Mouse (Mus musculus) G1E-ER4 (cell line): ENCODE data around the gene Lgals9. TPM values are rescaled to one million over a fixed set of nuclear protein-coding genes. Genes with fewer than 3 reads are reported as not detected.

ENCODE experiments used
- GATA1 ChIP-seq: IDR thresholded peaks from one replicate; pipeline ENCODE4 v1.8.0; 2012; ENCODE audit warnings: low read length, inconsistent platforms
- polyA plus RNA-seq: library from polyadenylated mRNA; stranded (reverse); fragments of >175 nt; gene quantifications from 2 replicates; pipeline ENCODE4 v1.2.3, GENCODE M21; 2012

Lgals9 gene
- polyA plus RNA-seq, 1 experiment = 52.0 TPM

DNA sequence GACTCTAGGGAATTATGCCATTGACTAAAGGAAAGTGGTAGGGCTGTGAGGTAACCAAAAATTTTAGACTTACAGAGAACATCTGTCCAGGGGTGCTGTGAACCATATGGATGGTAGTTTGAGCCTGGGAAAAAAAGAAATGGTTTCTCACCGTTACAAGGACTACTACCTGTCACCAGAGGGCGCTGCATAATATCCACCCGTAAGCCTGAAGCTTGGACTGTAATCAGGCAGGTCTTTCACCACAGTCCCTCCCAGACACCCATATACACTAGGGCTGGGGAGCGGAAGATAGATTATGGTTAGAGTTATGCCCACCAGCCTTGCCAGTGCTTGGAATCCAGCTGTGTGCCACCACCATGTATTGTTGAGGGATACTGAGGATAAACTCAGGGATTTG lies 17.4 kb downstream of the Lgals9 start:
- no peak for TF ChIP-seq GATA1

DNA sequence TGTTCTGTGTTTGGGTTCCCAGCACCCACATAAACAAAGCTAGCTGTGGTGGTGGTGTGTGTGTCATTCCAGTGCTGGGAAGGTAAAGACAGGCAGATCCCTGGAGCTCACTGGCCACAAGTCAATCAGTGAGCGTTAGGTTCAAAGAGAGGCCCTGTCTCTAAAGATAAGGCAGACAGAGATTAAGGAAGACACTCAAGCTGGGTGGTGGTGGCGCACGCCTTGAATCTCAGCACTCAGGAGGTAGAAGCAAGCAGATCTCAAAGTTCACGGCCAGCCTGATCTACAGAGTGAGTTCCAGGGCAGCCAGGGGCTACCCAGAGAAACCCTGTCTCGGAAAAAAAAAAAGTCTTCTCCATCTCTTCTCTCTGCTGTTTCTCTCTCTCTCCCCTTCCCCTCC lies 23.5 kb downstream of the Lgals9 start:
- TF ChIP-seq GATA1 = no peak

DNA sequence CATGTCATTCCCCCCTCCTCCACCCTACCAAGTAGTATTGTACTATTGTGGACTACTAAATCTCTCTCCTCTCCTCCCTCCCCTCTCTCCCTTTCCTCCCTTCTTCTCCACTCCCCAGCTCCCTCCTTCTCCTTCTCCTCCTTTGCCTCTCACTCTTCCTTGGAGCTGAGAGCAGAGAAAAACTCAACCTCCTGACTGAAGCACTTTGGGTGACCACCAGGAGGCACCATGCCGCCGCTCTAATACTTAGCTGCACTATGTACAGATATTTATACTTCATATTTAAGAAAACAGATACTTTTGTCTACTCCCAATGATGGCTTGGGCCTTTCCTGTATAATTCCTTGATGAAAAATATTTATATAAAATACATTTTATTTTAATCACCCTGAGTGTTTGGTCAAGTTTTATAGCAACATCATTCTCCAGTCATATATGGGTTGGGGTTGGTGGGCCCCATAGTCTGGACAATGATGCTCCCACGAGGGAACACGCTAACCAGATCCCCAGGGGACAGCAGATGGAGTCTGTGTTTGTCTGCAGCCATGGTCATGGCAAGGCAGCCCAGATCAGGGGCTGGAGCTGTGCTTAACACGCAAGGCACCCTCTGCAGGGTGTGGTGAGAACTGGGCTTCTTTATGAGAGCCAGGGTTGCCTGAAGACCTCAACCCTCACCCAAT lies 24.8 kb downstream of the Lgals9 start:
- no peak for TF ChIP-seq GATA1

DNA sequence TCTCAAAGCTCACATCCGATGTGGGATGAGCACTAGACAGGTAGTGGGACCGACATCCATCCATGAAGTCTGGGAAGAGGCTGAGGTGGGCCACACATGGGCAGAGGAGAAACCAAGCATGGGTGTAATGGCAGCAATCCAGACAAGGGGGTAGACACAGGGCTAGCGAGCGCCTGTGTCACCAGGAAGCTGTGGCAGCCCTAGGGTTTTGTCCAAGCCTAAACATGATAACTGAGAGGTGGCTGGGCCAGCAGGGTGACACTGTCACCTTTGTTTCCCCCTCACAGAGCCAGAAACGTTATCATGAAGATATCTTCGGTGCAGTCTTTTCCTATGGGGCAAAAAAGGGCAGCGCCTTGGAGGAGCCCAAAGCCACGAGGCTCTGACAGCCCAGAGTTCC lies 25.4 kb downstream of the Lgals9 start:
- no peak for TF ChIP-seq GATA1

DNA sequence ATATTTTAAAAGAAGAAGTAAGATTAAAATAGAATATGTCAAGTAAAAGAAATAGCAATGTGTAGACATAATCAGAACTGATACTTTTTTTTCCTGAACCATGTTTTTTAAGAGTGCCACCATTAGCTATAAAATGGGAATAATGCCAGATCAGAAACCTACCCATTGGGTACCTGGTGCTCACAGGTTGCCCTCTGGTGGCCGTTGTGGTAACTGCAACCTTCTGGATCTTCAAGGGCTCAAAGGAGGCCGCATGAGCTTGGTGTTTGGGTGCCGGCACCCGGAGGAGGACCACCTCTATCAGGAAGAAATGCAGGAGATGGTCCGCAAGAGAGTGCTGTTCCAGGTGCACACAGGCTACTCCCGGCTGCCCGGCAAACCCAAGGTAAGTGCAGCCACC lies 28.5 kb downstream of the Lgals9 start:
- no peak for TF ChIP-seq GATA1

DNA sequence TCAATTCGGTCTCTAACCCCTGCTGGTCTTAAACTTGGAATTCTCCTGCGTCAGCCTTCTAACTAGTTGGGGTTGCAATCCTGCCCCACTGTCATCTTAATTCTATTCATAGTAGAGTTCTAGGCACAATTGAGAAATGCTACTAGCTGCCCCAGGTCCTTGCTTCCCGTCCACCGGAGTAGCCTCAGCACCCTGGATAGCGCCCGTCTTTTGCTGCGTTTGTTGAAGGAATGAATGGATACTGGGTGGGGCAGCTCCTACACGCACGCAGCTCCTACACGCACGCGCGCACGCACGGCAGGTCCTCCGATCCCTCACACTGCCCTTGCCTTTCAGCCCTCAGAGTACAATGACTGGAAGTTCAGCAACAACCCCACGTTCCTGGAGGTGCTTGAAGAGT lies 32.3 kb downstream of the Lgals9 start:
- TF ChIP-seq GATA1 = no peak

DNA sequence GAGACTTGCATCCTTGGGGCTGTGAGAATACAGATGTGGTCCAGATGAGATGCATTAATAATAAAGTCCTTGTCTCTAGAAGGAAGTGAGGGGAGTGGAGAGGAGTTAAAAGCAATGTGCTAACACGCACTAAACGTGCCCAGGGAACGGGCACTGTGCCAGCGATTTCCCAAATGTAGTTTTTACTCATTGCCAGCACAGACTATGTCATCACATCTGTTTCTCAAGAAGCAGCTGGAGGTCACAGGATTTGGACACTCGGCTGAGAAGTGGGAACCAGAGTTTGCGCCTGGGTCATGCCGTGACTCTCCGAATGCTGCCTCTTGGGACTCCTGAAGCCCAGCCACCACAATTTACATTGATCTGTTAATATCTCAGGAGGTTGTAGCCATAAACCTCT lies 34.4 kb downstream of the Lgals9 start:
- TF ChIP-seq GATA1 = no peak

DNA sequence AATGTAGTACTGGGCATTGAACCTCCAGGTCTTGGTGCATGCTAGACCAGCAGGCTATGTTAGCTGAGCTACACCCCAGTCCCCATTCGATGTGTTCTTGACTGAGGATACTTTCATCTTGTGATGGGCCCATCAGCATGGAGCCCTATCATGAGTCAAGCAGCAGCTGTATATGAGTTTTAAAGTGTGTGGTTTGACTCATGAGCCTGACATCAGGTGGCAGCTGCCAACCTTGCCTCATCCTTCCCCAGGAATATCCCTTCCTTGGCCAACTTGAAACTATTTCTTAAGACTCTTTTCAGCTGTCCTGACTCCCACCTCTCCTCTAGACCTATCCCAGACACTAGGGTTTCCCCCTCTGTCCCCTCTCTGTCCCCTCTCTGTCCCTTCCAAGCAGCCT lies 41.7 kb downstream of the Lgals9 start:
- no peak for TF ChIP-seq GATA1

DNA sequence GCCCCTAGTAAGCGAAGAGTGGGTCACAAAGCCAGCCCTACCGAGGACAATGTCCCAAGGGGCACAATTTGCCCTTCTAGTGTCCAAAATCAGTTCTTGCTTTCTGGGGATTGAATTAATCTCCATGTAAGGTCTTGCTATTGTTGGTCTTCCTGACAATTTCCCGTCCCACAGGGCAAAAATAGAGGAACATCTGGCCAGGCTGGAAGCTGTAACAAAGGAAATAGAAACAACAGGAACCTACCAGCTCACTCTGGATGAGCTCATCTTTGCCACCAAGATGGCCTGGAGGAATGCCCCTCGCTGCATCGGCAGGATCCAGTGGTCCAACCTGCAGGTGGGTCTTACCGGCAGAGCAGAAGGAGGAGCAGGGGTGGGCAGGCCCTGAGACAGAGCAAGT lies 49.6 kb downstream of the Lgals9 start:
- TF ChIP-seq GATA1 = no peak

DNA sequence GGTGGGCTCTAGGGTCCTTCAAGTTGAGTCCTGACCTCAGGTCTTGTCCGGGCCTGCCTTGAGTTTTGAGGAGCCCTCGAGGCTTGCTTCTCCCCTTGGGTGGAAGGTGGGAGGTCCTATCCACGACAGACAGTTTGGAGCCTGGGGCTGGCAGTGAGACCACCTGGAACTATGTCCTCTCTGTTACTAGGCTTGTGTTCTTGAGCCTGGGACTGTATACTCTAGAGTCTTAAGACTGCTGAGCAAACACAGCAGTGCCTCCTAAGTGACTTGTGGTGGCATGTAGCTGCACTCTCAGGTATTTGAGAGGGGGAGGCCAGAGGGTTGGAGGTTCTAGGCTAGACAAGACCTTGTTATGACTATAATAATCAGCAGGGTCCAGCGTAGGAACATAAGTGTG lies 50.0 kb downstream of the Lgals9 start:
- TF ChIP-seq GATA1 = no peak

DNA sequence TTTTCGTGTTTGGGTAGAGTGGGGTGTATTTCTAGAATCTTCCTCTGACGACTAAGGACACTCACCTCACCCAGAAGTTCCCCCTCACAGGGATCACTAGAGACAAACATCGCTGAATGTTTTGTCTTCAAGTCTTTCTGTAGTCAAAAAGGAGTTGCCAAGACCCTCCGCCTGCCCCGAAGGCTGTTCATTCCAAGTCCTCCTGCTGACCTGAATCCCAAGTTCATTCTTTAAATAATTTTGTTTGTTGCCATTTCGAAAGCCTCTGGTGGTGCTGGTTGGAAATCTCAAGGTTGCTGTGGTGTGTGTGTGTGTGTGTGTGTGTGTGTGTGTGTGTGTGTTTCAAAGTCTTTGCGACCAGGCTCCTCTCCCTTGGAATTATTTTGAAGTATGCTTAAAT lies 50.4 kb downstream of the Lgals9 start:
- no peak for TF ChIP-seq GATA1

DNA sequence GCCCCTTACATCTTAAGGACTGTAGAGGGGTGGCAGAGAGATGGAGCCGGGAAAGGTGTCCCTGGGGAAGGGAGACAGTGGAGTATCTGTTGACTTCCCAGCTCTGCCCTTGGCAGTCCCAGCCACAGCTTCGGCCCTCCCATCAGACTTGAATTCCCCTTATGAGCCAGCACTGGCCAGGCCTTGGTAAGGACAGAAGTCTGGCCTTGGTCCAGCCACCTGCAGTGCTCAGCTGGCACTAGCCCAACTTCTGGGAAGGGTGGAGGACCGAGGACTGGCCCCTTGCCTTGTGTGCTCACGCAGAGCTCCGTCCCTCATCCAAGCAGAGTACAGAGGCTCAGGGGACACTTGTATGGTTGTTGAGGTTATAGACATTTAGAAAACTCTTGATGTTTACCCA lies 55.4 kb downstream of the Lgals9 start:
- no peak for TF ChIP-seq GATA1

DNA sequence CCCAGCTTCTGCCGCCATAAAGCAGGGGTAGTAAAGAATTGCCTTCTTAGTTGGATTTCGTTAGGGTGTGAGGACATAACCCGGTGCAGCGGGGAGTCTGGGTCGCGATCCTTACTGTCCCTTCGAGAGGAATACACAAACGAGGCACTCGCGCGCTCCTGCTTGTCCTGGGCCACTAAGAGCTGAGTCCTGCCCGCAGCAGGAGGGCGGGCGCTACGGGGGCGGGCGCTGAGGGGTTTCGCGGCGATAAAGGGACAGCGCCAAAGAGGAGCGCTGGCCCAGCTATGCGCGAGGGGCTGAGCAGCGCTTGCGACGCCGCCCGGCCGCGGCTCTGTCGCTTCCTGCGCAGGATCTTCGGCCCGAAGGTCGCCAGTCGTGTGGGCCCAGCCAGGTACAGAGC lies 59.8 kb downstream of the Lgals9 start:
- TF ChIP-seq GATA1 = no peak

DNA sequence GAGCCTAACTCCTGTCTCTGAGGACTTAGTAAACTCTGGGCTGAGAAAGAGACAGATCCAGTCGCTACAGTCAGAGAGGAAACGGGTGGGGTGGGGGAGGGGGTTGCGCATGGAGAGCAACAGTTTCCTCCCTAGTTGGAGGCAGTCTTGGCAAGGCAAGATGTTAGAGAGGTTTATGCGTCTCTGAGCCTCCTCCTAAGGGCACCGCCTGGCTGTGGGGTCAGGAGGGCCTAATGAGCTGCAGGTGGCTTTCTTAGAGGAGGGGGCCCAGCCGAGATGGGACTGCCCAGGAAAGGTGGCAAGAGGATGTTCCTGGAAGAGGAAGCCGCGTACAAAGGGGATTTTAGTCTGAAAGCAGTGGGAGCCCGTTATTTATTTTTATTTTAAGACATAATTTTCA lies 60.6 kb downstream of the Lgals9 start:
- no peak for TF ChIP-seq GATA1

DNA sequence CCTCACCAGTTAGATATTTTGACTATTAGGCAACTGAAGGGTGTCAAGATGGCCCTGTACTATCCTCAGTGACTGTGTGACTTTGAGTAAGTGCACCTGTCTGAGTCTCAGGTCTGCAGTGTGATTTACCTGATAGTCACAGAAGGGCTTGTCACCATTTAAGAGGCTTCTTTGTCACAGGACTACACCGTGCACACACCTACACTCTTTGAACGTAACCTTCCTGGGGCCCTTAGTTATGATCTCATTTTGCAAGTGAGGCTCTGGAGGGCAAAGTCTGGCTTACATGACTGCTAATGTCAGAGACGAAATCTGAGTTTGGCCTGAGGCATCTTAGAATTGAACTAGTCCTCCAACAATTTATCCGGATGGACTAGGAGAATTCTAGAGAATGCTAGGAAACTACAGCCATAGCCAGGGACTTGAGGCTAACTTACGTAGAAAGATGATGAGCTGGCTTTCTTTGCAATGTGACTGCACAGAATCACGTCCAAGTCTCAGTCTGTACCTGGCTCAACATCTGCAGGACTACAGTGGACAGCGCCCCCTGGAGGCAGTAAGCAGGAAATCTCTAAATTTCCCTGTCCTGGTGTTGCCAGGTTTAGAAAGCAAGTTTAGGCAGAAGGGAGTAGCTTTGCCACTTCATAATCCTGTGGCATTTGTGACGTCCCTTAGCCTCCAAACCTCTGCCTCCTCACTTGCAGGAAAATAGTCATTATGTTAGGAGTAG lies 61.9 kb downstream of the Lgals9 start:
- TF ChIP-seq GATA1 = no peak

DNA sequence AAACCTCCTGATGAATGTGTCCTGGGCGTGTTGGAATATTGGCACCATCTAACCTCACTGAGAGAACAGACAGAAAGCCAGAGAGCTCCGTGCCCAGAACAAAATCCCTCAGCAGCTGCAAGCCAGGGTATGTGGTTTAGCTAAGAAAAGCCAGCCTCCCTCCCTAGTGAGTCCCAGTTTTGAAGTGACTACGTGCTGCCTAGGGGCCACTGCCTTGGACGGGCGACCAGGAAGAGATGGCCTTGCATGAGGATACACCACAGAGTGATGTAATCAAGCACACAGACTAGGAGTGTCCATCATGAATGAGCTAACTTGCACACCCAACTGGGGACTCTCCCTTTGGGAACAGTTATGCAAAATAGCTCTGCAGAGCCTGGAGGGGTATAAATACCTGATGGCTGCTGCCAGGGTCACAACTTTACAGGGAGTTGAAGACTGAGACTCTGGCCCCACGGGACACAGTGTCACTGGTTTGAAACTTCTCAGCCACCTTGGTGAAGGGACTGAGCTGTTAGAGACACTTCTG lies 64.3 kb downstream of the Lgals9 start, which contains the start of gene Nos2:
TSS of gene Nos2 (plus strand) at position 377 of the 529 bp plus-strand sequence.
- TF ChIP-seq GATA1 = no peak

DNA sequence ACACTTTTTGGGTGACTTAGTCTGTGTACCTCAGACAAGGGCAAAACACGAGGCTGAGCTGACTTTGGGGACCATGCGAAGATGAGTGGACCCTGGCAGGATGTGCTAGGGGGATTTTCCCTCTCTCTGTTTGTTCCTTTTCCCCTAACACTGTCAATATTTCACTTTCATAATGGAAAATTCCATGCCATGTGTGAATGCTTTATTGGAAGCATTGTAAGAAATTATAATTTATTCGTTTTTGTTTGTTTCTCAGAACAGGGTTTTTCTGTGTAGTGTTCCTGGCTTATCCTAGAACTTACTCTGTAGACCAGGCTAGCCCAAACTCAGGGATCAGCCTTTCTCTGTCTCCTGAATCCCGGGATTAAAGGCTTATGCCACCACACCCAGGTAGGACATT lies 65.0 kb downstream of the Lgals9 start:
- no peak for TF ChIP-seq GATA1
